Mouse (Mus musculus) limb, embryonic 15.5 days (tissue): ENCODE data around the gene Tmem26. TPM values are rescaled to one million over a fixed set of nuclear protein-coding genes. Genes with fewer than 3 reads are reported as not detected.

ENCODE experiments used
- ATAC-seq: fragments of 200-750 bp; cut with Nextera tagmentation; 2 replicates; pipeline ENCODE4 v1.8.0; 2017; ENCODE audit warnings: low read depth, moderate TSS enrichment; ENCODE audit not compliant: insufficient number of reproducible peaks, low FRiP score, low TSS enrichment
- H3K27ac ChIP-seq: fragments of 300-500 bp; sonication (generic); 2 replicates; pipeline ENCODE4 v1.5.1; 2015; ENCODE audit warnings: moderate library complexity, mild to moderate bottlenecking, inconsistent platforms
- H3K27me3 ChIP-seq: fragments of 300-500 bp; sonication (generic); 2 replicates; pipeline ENCODE4 v1.6.1; 2015; ENCODE audit warnings: inconsistent platforms
- H3K36me3 ChIP-seq: fragments of 300-500 bp; sonication (generic); 2 replicates; pipeline ENCODE4 v1.6.1; 2015; ENCODE audit warnings: inconsistent platforms
- H3K4me1 ChIP-seq: fragments of 300-500 bp; sonication (generic); 2 replicates; pipeline ENCODE4 v1.6.1; 2015; ENCODE audit warnings: inconsistent platforms
- H3K4me2 ChIP-seq: fragments of 300-500 bp; sonication (generic); 2 replicates; pipeline ENCODE4 v1.6.1; 2015; ENCODE audit warnings: mild to moderate bottlenecking, inconsistent platforms
- H3K4me3 ChIP-seq: fragments of 300-500 bp; sonication (generic); 2 replicates; pipeline ENCODE4 v1.5.1; 2015; ENCODE audit warnings: mild to moderate bottlenecking, inconsistent platforms
- H3K9ac ChIP-seq: fragments of 300-500 bp; sonication (generic); 2 replicates; pipeline ENCODE4 v1.6.1; 2015; ENCODE audit warnings: inconsistent platforms
- H3K9me3 ChIP-seq: fragments of 300-500 bp; sonication (generic); 2 replicates; pipeline ENCODE4 v1.6.1; 2016; ENCODE audit warnings: inconsistent platforms
- WGBS: fragments of 180-500 bp; shearing (Covaris S2); methylation state at CpG from one replicate; pipeline ENCODE4 v1.1.7; 2015; 5-methylcytosine and 5-hydroxymethylcytosine counted together
- polyA plus RNA-seq: library from polyadenylated mRNA; unstranded; fragments of >200 nt; fragmentation: Nextera tagmentation; extraction: Ambion mirVana; gene quantifications from 2 replicates; pipeline ENCODE4 v1.2.1, GENCODE M21; 2015

Tmem26 gene
- 43.7 and 46.0 TPM in 2 replicates for polyA plus RNA-seq

GRCm38 (mm10) chr10:68723568-68724360 lies at the start of gene Tmem26:
TSS of gene Tmem26 (plus strand) at chr10:68723646.
- Histone ChIP-seq H3K4me2 (peak within 1 kb of the TSS; percentile 76), H3K9ac (peak within 1 kb of the TSS; percentile 51), H3K27me3 (no peaks in the 10 kb centered on the region), H3K4me3 (peak within 1 kb of the TSS; percentile 56), H3K4me1 (peaks cover 23% of the 10 kb centered on the region), H3K9me3 (no peaks in the 10 kb centered on the region), H3K27ac (peak within 1 kb of the TSS; percentile 72), H3K36me3 (no peaks in the 10 kb centered on the region)
- peak; percentile 63; the same call in 1 of the 2 replicates for ATAC-seq
- WGBS, result under 1% methylated on average over 32 of the region's 32 CpGs

DNA sequence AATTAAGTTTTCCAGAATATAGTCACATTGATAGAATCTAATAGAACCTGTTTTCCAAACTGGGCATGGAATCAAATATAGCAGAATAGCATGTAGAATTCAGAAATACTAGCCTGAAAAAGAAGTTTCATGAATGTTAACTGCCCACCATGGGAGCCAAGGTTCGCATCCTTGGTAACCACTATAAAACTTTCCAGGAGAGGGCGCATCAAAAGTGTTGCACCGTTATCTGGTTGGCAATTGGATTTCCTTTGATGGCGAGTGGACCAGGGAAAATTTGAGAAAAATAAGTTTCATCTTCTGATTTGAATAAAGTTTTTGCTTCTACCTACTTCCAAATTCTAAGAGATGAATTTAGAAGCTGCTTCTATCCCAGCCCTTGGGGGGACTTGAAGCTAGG lies 44.8 kb upstream of the Tmem26 start:
- no peaks in the 10 kb centered on the region for H3K27me3 ChIP-seq
- H3K9ac ChIP-seq, result no peak overlapping the region
- H3K27ac ChIP-seq, result no peak overlapping the region
- H3K4me1 ChIP-seq, result no peaks in the 10 kb centered on the region
- WGBS, result 60% methylated on average over 4 of the region's 4 CpGs
- ATAC-seq, result no peak
- H3K36me3 ChIP-seq, result no peaks in the 10 kb centered on the region
- no peaks in the 10 kb centered on the region for H3K9me3 ChIP-seq
- H3K4me2 ChIP-seq, result no peak overlapping the region
- H3K4me3 ChIP-seq, result no peak overlapping the region

GRCm38 (mm10) chr10:68681233-68681632 lies 42.2 kb upstream of the Tmem26 start:
- no peaks in the 10 kb centered on the region for H3K27me3 ChIP-seq
- no peaks in the 10 kb centered on the region for H3K9me3 ChIP-seq
- 68% methylated on average over 4 of the region's 4 CpGs for WGBS
- H3K4me3 ChIP-seq, result no peak overlapping the region
- no peaks in the 10 kb centered on the region for H3K36me3 ChIP-seq
- H3K4me1 ChIP-seq, result no peaks in the 10 kb centered on the region
- H3K4me2 ChIP-seq, result no peak overlapping the region
- H3K27ac ChIP-seq, result no peak overlapping the region
- no peak overlapping the region for H3K9ac ChIP-seq
- no peak for ATAC-seq

- no peak overlapping the region for H3K27ac ChIP-seq
- no peak overlapping the region for H3K4me3 ChIP-seq
- ATAC-seq, result no peak
- no peaks in the 10 kb centered on the region for H3K4me1 ChIP-seq
- H3K9ac ChIP-seq, result no peak overlapping the region
- H3K9me3 ChIP-seq, result no peaks in the 10 kb centered on the region
- H3K4me2 ChIP-seq, result no peak overlapping the region
- H3K27me3 ChIP-seq, result no peaks in the 10 kb centered on the region
- no peaks in the 10 kb centered on the region for H3K36me3 ChIP-seq
These were observed 37.9 kb upstream of the Tmem26 start for GRCm38 (mm10) chr10:68685510-68685909.

- no peaks in the 10 kb centered on the region for H3K27me3 ChIP-seq
- no peak overlapping the region for H3K4me2 ChIP-seq
- H3K4me1 ChIP-seq, result no peaks in the 10 kb centered on the region
- H3K4me3 ChIP-seq, result no peak overlapping the region
- no peak overlapping the region for H3K9ac ChIP-seq
- ATAC-seq, result no peak
- 83% methylated on average over 7 of the region's 7 CpGs for WGBS
- no peaks in the 10 kb centered on the region for H3K9me3 ChIP-seq
- no peak overlapping the region for H3K27ac ChIP-seq
- H3K36me3 ChIP-seq, result no peaks in the 10 kb centered on the region
These were observed 32.3 kb upstream of the Tmem26 start for GRCm38 (mm10) chr10:68691116-68691515.

DNA sequence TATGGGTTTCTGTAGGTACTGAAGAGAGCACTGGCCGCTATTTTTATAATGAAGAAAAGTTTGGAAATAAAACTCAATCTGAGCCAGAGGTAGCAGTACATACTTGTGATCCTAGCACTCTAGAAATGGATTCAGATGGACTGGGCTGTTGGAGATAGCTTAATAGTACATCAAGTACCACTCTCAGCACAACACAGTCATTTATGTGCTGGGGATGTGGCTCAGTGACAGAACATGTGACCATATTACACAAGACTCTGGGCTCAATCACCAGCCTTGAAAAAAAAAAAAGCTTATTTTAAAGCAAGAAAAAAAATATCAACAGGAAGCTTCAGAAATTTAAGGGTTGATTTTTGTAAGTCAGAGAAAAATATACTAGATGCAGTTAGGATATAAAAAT lies 31.0 kb upstream of the Tmem26 start:
- Histone ChIP-seq H3K4me3 (no peak overlapping the region), H3K27ac (no peak overlapping the region), H3K4me1 (no peaks in the 10 kb centered on the region), H3K4me2 (no peak overlapping the region), H3K9ac (no peak overlapping the region), H3K27me3 (no peaks in the 10 kb centered on the region), H3K36me3 (no peaks in the 10 kb centered on the region), H3K9me3 (no peaks in the 10 kb centered on the region)
- 97% methylated on average over 1 of the region's 1 CpGs for WGBS
- ATAC-seq, result no peak

- H3K36me3 ChIP-seq, result no peaks in the 10 kb centered on the region
- H3K4me3 ChIP-seq, result no peak overlapping the region
- H3K9ac ChIP-seq, result no peak overlapping the region
- ATAC-seq, result no peak
- H3K27ac ChIP-seq, result no peak overlapping the region
- no peaks in the 10 kb centered on the region for H3K9me3 ChIP-seq
- H3K27me3 ChIP-seq, result no peaks in the 10 kb centered on the region
- no peak overlapping the region for H3K4me2 ChIP-seq
- H3K4me1 ChIP-seq, result no peaks in the 10 kb centered on the region
These were observed 27.6 kb upstream of the Tmem26 start for GRCm38 (mm10) chr10:68695760-68696336.

- Histone ChIP-seq H3K4me1 (no peaks in the 10 kb centered on the region), H3K27ac (no peak overlapping the region), H3K4me3 (no peak overlapping the region), H3K9me3 (no peaks in the 10 kb centered on the region), H3K36me3 (no peaks in the 10 kb centered on the region), H3K27me3 (no peaks in the 10 kb centered on the region), H3K9ac (no peak overlapping the region), H3K4me2 (no peak overlapping the region)
- 67% methylated on average over 2 of the region's 2 CpGs for WGBS
- ATAC-seq, result no peak
These were observed 19.2 kb upstream of the Tmem26 start for GRCm38 (mm10) chr10:68704268-68704667.

GRCm38 (mm10) chr10:68705471-68706036 lies 17.9 kb upstream of the Tmem26 start:
- WGBS, result 73% methylated on average over 4 of the region's 4 CpGs
- Histone ChIP-seq H3K4me3 (no peak overlapping the region), H3K9ac (no peak overlapping the region), H3K9me3 (no peaks in the 10 kb centered on the region), H3K36me3 (no peaks in the 10 kb centered on the region), H3K27me3 (no peaks in the 10 kb centered on the region), H3K27ac (no peak overlapping the region; the same call in 1 of the 2 replicates), H3K4me1 (no peaks in the 10 kb centered on the region), H3K4me2 (no peak overlapping the region)
- no peak for ATAC-seq

GRCm38 (mm10) chr10:68707014-68707852 lies 16.2 kb upstream of the Tmem26 start:
- no peak for ATAC-seq

DNA sequence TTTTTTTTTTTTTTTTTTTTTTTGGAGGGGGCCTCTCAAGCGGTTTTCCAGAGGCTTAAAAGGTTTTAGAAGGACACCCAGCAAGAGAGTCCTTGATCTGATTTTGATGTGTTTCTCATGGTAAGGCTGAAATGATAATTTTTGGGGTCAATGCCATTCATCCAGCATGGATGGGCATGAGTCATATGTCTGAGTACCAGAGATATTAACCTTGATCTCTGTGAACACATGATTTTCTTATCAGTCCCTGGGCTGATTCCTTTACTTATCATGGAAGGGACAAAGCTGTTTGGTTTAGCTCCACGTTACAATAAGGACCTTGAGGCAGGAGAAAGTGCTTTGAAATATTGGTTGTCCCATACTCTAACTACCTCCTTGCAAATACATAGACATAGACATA lies 10.5 kb upstream of the Tmem26 start:
- Histone ChIP-seq H3K4me1 (no peaks in the 10 kb centered on the region), H3K9ac (no peak overlapping the region), H3K4me3 (no peak overlapping the region), H3K36me3 (no peaks in the 10 kb centered on the region), H3K9me3 (no peaks in the 10 kb centered on the region), H3K27me3 (no peaks in the 10 kb centered on the region), H3K27ac (no peak overlapping the region), H3K4me2 (no peak overlapping the region)
- no peak for ATAC-seq
- 88% methylated on average over 2 of the region's 2 CpGs for WGBS

More at GRCm38 (mm10) chr10:68707014-68707852, 16.2 kb upstream of the Tmem26 start:
- H3K4me3 ChIP-seq, result no peak overlapping the region
- no peaks in the 10 kb centered on the region for H3K36me3 ChIP-seq
- H3K27ac ChIP-seq, result peak overlapping the region; percentile 67; the same call in 1 of the 2 replicates
- H3K9me3 ChIP-seq, result no peaks in the 10 kb centered on the region
- H3K9ac ChIP-seq, result no peak overlapping the region
- no peaks in the 10 kb centered on the region for H3K27me3 ChIP-seq
- H3K4me2 ChIP-seq, result no peak overlapping the region
- WGBS, result 55% methylated on average over 3 of the region's 3 CpGs
- no peaks in the 10 kb centered on the region for H3K4me1 ChIP-seq
